Mouse (Mus musculus) adrenal gland, adult 8-10 months (tissue): ENCODE data around the gene Bloc1s1. TPM values are rescaled to one million over a fixed set of nuclear protein-coding genes. Genes with fewer than 3 reads are reported as not detected.

Source experiments
- total RNA-seq, 4 experiments: library from RNA; stranded (reverse); gene quantifications; 2 replicates each; pipeline ENCODE4 v1.2.4; 2022

Bloc1s1 gene
- total RNA-seq, 4 experiments from 2014 or later, result 137 to 192 (median 168) TPM

Other genes with a start within 250 kb of the Bloc1s1 start
- 10 to 100 TPM; 28.7 to 35.1 (median 31.4) TPM for gene Suox, start 250.0 kb downstream of the Bloc1s1 start, total RNA-seq
- 100 to 1,000 TPM; 126 to 149 (median 145) TPM for gene Rab5b, start 227.8 kb downstream of the Bloc1s1 start, total RNA-seq
- gene Pmel, start 219.8 kb downstream of the Bloc1s1 start, total RNA-seq, result 1 to 10 TPM; 1.1 to 1.7 (median 1.3) TPM
- gene Cdk2, start 219.0 kb downstream of the Bloc1s1 start, total RNA-seq, result 10 to 100 TPM; 13.4 to 26.6 (median 19.3) TPM
- gene Dgka, start 179.2 kb downstream of the Bloc1s1 start, total RNA-seq, result 10 to 100 TPM; 16.5 to 41.1 (median 28.6) TPM
- 10 to 100 TPM; 24.1 to 31.9 (median 27.0) TPM for gene Pym1, start 176.1 kb downstream of the Bloc1s1 start, total RNA-seq
- gene Mmp19, start 133.1 kb downstream of the Bloc1s1 start, total RNA-seq, result 10 to 100 TPM; 41.4 to 69.7 (median 60.1) TPM
- gene Dnajc14, start 120.0 kb downstream of the Bloc1s1 start, total RNA-seq, result 10 to 100 TPM; 77.2 to 82.1 (median 78.5) TPM
- 10 to 100 TPM in 2 of 4 experiments, 1 to 10 TPM in 2; 7.8 to 17.3 (median 12.6) TPM for gene Tmem198b, start 119.7 kb downstream of the Bloc1s1 start, total RNA-seq
- gene Sarnp, start 106.7 kb downstream of the Bloc1s1 start, total RNA-seq, result 10 to 100 TPM; 43.4 to 56.2 (median 49.5) TPM
- 10 to 100 TPM; 39.5 to 51.9 (median 42.5) TPM for gene Ormdl2, start 102.4 kb downstream of the Bloc1s1 start, total RNA-seq
- gene Gdf11, start 32.3 kb downstream of the Bloc1s1 start, total RNA-seq, result 1 to 10 TPM; 2.0 to 2.9 (median 2.3) TPM
- gene Cd63, start 23.0 kb downstream of the Bloc1s1 start, total RNA-seq, result 100 to 1,000 TPM; 313 to 472 (median 396) TPM
- gene Rdh5, start 1.1 kb downstream of the Bloc1s1 start, total RNA-seq, result 10 to 100 TPM in 3 of 4 experiments, 1 to 10 TPM in 1; 9.5 to 23.2 (median 15.7) TPM
- gene Itga7, start 9.8 kb upstream of the Bloc1s1 start, total RNA-seq, result 10 to 100 TPM in 2 of 4 experiments, 1 to 10 TPM in 2; 9.6 to 27.4 (median 11.8) TPM
- gene Mettl7b, start 37.0 kb upstream of the Bloc1s1 start, total RNA-seq, result under 1 TPM in 2 of 4 experiments, not detected in 2; 0.32 to 0.46 TPM
- not detected for gene Olfr9, start 65.4 kb upstream of the Bloc1s1 start, total RNA-seq
- gene Olfr763, start 86.8 kb upstream of the Bloc1s1 start, total RNA-seq, result not detected
- gene Olfr764-ps1, start 115.9 kb upstream of the Bloc1s1 start, total RNA-seq, result not detected
- not detected for gene Olfr765, start 126.0 kb upstream of the Bloc1s1 start, total RNA-seq
- gene Olfr766-ps1, start 144.9 kb upstream of the Bloc1s1 start, total RNA-seq, result not detected
- not detected for gene Olfr767, start 158.9 kb upstream of the Bloc1s1 start, total RNA-seq
- gene Olfr768, start 175.3 kb upstream of the Bloc1s1 start, total RNA-seq, result not detected
- not detected for gene Olfr769, start 193.8 kb upstream of the Bloc1s1 start, total RNA-seq
- not detected for gene Olfr770, start 215.0 kb upstream of the Bloc1s1 start, total RNA-seq
- gene Olfr771, start 240.7 kb upstream of the Bloc1s1 start, total RNA-seq, result not detected